Mouse (Mus musculus): Measurements from ENCODE around the gene Podnl1.

DNA sequence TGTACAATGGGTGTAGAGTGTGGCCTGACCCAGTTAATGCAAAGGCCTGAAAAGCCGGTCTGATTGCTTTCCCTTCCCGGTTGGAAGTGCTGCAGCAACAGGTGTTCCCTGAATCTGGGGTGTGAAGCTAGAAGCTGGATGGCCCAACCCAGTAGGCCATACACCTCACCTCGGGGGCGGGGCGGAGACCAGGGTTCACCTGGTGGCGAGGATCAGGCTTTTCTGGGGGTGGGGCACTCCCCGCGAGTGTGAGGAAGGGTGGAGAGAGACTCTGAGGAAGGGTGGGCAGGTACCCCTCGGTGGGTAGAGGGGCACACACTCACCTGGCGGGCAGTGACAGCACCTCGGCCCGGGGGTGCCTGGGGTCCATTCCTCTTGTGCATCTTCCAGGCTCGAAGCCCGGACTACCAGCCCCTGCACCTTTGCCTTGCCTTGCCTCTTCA lies 21.6 kb downstream of the Podnl1 start:
- TF ChIP-seq CTCF (IDR thresholded peaks at IDR 0.05; ENCODE audit: low read depth, low read length) (no peak), TAL1 (conservative IDR thresholded peaks at IDR 0.05; ENCODE audit: low read depth, low read length) (no peak)

Data from G1E (cell line).